Mouse (Mus musculus) intestine, postnatal 0 days (tissue): ENCODE data around the gene Dnmt3a. TPM values are rescaled to one million over a fixed set of nuclear protein-coding genes. Genes with fewer than 3 reads are reported as not detected.
A peak's percentile ranks its signal among the peaks of the same experiment; 100 is the strongest.

Experiments used
- ATAC-seq: fragments of 200-750 bp; cut with Nextera tagmentation; 2 replicates; pipeline ENCODE4 v1.8.0; 2017; ENCODE audit warnings: mild to moderate bottlenecking, moderate TSS enrichment, moderate library complexity
- H3K27ac ChIP-seq: fragments of 300-500 bp; sonication (generic); 2 replicates; pipeline ENCODE4 v1.5.1; 2014; ENCODE audit warnings: mild to moderate bottlenecking, low read depth, low read length, moderate library complexity
- H3K27me3 ChIP-seq: fragments of 300-500 bp; sonication (generic); replicated peaks from 2 replicates; pipeline ENCODE4 v1.6.1; 2014; ENCODE audit warnings: low read length, mixed read lengths; ENCODE audit not compliant: control insufficient read depth, insufficient read depth
- H3K36me3 ChIP-seq: fragments of 300-500 bp; sonication (generic); 2 replicates; pipeline ENCODE4 v1.6.1; 2014; ENCODE audit warnings: mild to moderate bottlenecking, moderate library complexity; ENCODE audit not compliant: control insufficient read depth, insufficient read depth
- H3K4me1 ChIP-seq: fragments of 300-500 bp; sonication (generic); replicated peaks from 2 replicates; pipeline ENCODE4 v1.6.1; 2014; ENCODE audit warnings: antibody characterized with exemption, low read length, mixed read lengths; ENCODE audit not compliant: control insufficient read depth, insufficient read depth
- H3K4me2 ChIP-seq: fragments of 300-500 bp; sonication (generic); replicated peaks from 2 replicates; pipeline ENCODE4 v1.6.1; 2014; ENCODE audit warnings: low read depth, mild to moderate bottlenecking, moderate library complexity
- H3K4me3 ChIP-seq: fragments of 300-500 bp; sonication (generic); 2 replicates; pipeline ENCODE4 v1.5.1; 2014; ENCODE audit warnings: low read depth, low read length
- H3K9ac ChIP-seq: fragments of 300-500 bp; sonication (generic); 2 replicates; pipeline ENCODE4 v1.6.1; 2014; ENCODE audit warnings: mild to moderate bottlenecking, low read depth, low read length
- H3K9me3 ChIP-seq: fragments of 300-500 bp; sonication (generic); 2 replicates; pipeline ENCODE4 v1.6.1; 2016; ENCODE audit warnings: mixed run types; ENCODE audit not compliant: control insufficient read depth
- CTCF ChIP-seq: sonication (generic); IDR thresholded peaks from 2 replicates; pipeline ENCODE4 v1.5.1; 2016; ENCODE audit warnings: low read depth, mild to moderate bottlenecking, control low read depth, antibody characterized with exemption, moderate library complexity
- WGBS: fragments of 180-500 bp; shearing (Covaris S2); extraction: QIAGEN DNeasy Blood & Tissue Kit; methylation state at CpG from one replicate; pipeline ENCODE4 v1.1.7; 2014; 5-methylcytosine and 5-hydroxymethylcytosine counted together
- polyA plus RNA-seq: library from polyadenylated mRNA; unstranded; fragments of >200 nt; fragmentation: Nextera tagmentation; extraction: Ambion mirVana; gene quantifications from 2 replicates; pipeline ENCODE4 v1.2.1, GENCODE M21; 2015

The Dnmt3a gene
- polyA plus RNA-seq, 1 experiment from 2014 or later = 33.9 TPM

DNA sequence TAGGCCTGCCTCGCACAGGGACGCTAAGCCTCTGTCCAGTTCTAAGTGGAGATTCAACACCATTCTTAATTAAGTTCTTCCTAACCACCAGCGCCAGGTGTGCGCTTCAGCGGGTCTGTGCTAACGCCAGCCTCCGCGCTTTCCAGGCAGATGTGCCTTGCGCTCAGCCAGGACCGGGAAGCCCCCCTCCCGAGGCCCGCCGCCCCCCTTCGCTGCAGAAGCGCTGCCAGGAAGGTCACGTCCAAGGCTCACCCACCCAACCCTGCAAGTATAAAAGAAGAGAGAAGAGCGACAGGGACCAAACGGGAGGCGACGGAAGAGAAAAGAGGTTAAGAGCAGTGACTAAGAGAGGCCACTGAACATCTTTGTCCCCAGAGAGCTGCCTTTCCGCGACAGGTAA, 148.8 kb downstream of the Dnmt3a start, which contains the start of gene Pomc:
Pomc (plus strand) TSS at position 301 of the 400 bp plus-strand sequence.
- H3K4me2 ChIP-seq = no peak within 1 kb of the TSS
- H3K27me3 ChIP-seq = 0 out of 2 replicates have a peak, but pooled peaks cover 13% of the 10 kb centered on the region
- H3K4me3 ChIP-seq = no peak within 1 kb of the TSS
- H3K9ac ChIP-seq = no peak within 1 kb of the TSS
- no peaks in the 10 kb centered on the region for H3K36me3 ChIP-seq
- no peaks in the 10 kb centered on the region for H3K9me3 ChIP-seq
- TF ChIP-seq CTCF = no peak
- H3K4me1 ChIP-seq = no peaks in the 10 kb centered on the region
- no peak for ATAC-seq
- WGBS = 23% methylated on average over 22 of the region's 22 CpGs
- H3K27ac ChIP-seq = no peak within 1 kb of the TSS

DNA sequence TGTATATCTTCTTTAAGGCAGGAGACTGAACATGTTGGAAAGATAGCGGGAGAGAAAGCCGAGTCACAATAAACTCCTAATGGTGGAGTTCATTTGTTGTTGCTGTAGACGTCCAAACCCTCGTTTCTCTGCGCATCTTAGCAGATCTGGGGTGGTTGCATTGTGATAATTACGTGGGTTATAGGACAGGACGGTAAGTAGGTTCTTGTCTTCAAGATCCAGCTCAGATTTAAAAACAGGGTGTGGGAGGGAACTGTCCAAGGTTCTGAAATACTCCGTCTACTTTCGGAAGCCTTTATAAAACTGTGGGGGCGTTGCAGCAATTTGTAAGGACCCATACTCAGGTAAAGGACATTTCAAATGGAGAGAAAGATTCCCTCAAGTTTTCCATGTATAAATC, 149.6 kb downstream of the Dnmt3a start:
- Histone ChIP-seq H3K27me3 (0 out of 2 replicates have a peak, but pooled peaks cover 13% of the 10 kb centered on the region), H3K36me3 (no peaks in the 10 kb centered on the region), H3K4me3 (no peak overlapping the region), H3K4me1 (peaks cover 2% of the 10 kb centered on the region; the same call in 1 of the 2 replicates), H3K9me3 (no peaks in the 10 kb centered on the region), H3K9ac (no peak overlapping the region), H3K27ac (no peak overlapping the region), H3K4me2 (no peak overlapping the region)
- WGBS = 31% methylated on average over 10 of the region's 10 CpGs
- ATAC-seq = no peak
- no peak for TF ChIP-seq CTCF

DNA sequence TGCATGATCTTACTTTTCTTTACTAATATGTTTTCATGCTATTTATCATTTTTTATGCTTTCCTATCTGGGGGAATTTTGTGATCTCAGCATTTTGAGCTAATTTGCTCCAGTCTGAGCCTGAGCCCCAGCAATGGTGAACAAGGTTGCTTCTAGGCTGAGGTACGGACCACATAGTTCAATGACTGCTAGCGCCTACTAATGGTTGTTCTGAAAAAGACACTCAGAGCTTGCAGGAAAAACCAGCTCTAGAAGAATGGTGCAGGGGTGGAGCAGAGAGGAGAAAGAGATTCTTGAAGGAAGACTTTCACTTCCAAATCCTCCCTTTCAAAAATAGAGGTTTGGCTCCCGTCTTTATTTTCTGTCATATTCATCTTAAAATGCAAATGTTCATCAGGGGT, 150.5 kb downstream of the Dnmt3a start:
- peak; percentile 55 for TF ChIP-seq CTCF
- no peak overlapping the region for H3K4me2 ChIP-seq
- H3K9ac ChIP-seq = no peak overlapping the region
- no peak for ATAC-seq
- H3K36me3 ChIP-seq = no peaks in the 10 kb centered on the region
- 17% methylated on average over 3 of the region's 3 CpGs for WGBS
- H3K27ac ChIP-seq = no peak overlapping the region
- 0 out of 2 replicates have a peak, but pooled peaks cover 13% of the 10 kb centered on the region for H3K27me3 ChIP-seq
- H3K4me3 ChIP-seq = no peak overlapping the region
- H3K4me1 ChIP-seq = peaks cover 4% of the 10 kb centered on the region; the same call in 1 of the 2 replicates
- H3K9me3 ChIP-seq = no peaks in the 10 kb centered on the region

GRCm38 (mm10) chr12:3959791-3960543, 154.2 kb downstream of the Dnmt3a start:
- ATAC-seq = peak; percentile 81
- peak overlapping the region; percentile 82 for H3K27ac ChIP-seq
- H3K9me3 ChIP-seq = no peaks in the 10 kb centered on the region
- TF ChIP-seq CTCF = no peak
- H3K36me3 ChIP-seq = no peaks in the 10 kb centered on the region
- peak overlapping the region; percentile 52 for H3K4me3 ChIP-seq
- WGBS = 3% methylated on average over 53 of the region's 53 CpGs
- H3K9ac ChIP-seq = peak overlapping the region; percentile 57
- peaks cover 4% of the 10 kb centered on the region; the same call in 1 of the 2 replicates for H3K4me1 ChIP-seq
- 0 out of 2 replicates have a peak, but pooled peaks cover 8% of the 10 kb centered on the region for H3K27me3 ChIP-seq
- peak overlapping the region; percentile 91 for H3K4me2 ChIP-seq

GRCm38 (mm10) chr12:3960553-3960952, 154.7 kb downstream of the Dnmt3a start:
- Histone ChIP-seq H3K4me2 (peak overlapping the region; percentile 91), H3K27ac (peak overlapping the region; percentile 82; the same call in 1 of the 2 replicates), H3K4me3 (peak overlapping the region; percentile 52), H3K4me1 (peaks cover 4% of the 10 kb centered on the region; the same call in 1 of the 2 replicates), H3K9me3 (no peaks in the 10 kb centered on the region), H3K27me3 (0 out of 2 replicates have a peak, but pooled peaks cover 3% of the 10 kb centered on the region), H3K36me3 (0 out of 2 replicates have a peak, but pooled peaks cover 2% of the 10 kb centered on the region), H3K9ac (peak overlapping the region; percentile 57; the same call in 1 of the 2 replicates)
- 38% methylated on average over 4 of the region's 4 CpGs for WGBS
- TF ChIP-seq CTCF = peak; percentile 64
- peak; percentile 38; the same call in 1 of the 2 replicates for ATAC-seq

Other genes with a start within 250 kb of the Dnmt3a start
- 9.4 and 9.8 TPM in 2 replicates for gene Dtnb, start 233.6 kb upstream of the Dnmt3a start, polyA plus RNA-seq
- 1.0 and 1.3 TPM in 2 replicates for gene Pomc, start 148.9 kb downstream of the Dnmt3a start, polyA plus RNA-seq
- gene Efr3b, start 232.9 kb downstream of the Dnmt3a start, polyA plus RNA-seq = 3.2 and 3.9 TPM in 2 replicates